Mouse (Mus musculus): ENCODE results near the gene Ces2f. TPM values are rescaled to one million over a fixed set of nuclear protein-coding genes. Genes with fewer than 3 reads are reported as not detected.

Ces2f gene
- polyA plus RNA-seq, 1 experiment from 2014 or later = not detected

DNA sequence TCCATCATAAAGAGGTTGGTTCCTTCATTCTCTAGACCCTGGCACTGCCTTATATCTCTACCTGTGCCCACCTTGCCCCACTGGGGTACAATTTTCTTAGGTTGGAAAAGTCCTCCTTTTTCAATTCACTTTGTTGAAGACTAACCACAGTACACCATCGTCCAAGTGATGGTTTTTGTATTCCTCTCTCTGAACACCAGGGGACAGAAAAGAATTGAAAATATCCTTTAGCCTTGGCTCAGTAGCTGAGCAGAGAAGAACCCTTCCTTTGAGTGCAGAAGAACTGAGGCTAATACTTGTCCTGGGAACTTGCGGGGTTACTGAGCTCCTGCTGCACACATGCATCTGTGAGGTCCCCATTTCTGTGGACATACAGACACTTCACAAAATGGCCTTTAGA, 2.5 kb upstream of the Ces2f start:
- Histone ChIP-seq H3K36me3 (replicated peaks; ENCODE audit: insufficient read depth, low read length) (no peaks in the 10 kb centered on the region), H3K4me2 (ENCODE audit: low read depth, low read length) (no peak overlapping the region), H3K9me3 (ENCODE audit: low read length) (no peaks in the 10 kb centered on the region), H3K27me3 (ENCODE audit: insufficient read depth, low read length) (no peaks in the 10 kb centered on the region), H3K27ac (ENCODE audit: low read depth) (no peak overlapping the region), H3K4me1 (ENCODE audit: insufficient read depth) (no peaks in the 10 kb centered on the region), H3K9ac (replicated peaks) (no peak overlapping the region), H3K4me3 (ENCODE audit: low read depth, low read length) (no peak overlapping the region)
- TF ChIP-seq EP300 (IDR thresholded peaks at IDR 0.05; ENCODE audit: low read depth) (no peak), CTCF (IDR thresholded peaks at IDR 0.05; ENCODE audit: low read depth) (peak; percentile 55)
- no peak for ATAC-seq
- 78% methylated on average over 2 of the region's 2 CpGs for WGBS (ENCODE audit: insufficient replicate concordance)
- no peak for DNase-seq

DNA sequence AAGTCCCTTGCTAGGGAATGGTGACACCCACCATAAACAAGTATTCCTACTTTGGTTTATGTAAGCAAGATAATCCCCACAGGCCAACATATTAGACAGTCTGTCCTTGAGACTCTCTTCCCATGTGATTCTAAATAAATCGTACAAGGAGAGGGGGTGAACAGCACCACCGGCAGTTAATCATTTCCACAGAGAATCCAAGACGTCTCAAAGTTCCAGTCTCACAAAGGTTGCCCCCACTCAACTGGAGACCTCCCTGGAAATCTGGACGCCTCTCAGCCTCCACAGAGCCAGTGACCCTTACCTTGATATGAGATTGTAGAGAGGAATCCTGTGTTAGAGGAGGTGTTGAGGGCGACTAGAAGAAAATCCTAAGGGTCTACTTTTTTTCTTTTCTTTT, 1.9 kb downstream of the Ces2f start:
- TF ChIP-seq EP300 (IDR thresholded peaks at IDR 0.05; ENCODE audit: low read depth) (no peak), CTCF (IDR thresholded peaks at IDR 0.05; ENCODE audit: low read depth) (no peak)
- Histone ChIP-seq H3K4me1 (ENCODE audit: insufficient read depth) (no peaks in the 10 kb centered on the region), H3K36me3 (replicated peaks; ENCODE audit: insufficient read depth, low read length) (no peaks in the 10 kb centered on the region), H3K27ac (ENCODE audit: low read depth) (no peak overlapping the region), H3K27me3 (ENCODE audit: insufficient read depth, low read length) (no peaks in the 10 kb centered on the region), H3K4me2 (ENCODE audit: low read depth, low read length) (no peak overlapping the region), H3K9me3 (ENCODE audit: low read length) (no peaks in the 10 kb centered on the region), H3K4me3 (ENCODE audit: low read depth, low read length) (no peak overlapping the region), H3K9ac (replicated peaks) (no peak overlapping the region)
- ATAC-seq = no peak
- 72% methylated on average over 5 of the region's 5 CpGs for WGBS (ENCODE audit: insufficient replicate concordance)
- no peak for DNase-seq

DNA sequence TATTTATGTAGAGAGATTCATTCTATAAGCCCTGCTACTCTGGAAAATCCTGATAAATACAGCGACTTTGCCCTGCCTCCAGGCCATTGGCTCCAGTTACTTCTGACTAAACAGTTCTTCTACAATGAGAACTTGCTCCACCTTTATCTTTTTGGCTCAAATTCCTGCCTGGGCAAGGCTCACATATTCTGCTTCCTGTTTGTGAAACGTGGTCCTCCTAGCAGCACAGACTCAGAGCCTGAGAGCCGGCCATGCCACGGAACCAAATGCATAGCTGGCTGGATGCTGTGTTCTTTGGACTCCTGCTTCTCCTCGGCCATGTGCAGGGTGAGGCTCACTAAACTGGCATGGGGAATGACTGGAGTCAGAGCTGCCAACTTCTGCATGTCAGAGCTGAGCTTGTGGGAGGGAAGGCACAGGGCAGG, 14.4 kb downstream of the Ces2f start, which contains the start of gene Ces2g:
Ces2g (plus strand) TSS at position 182 of the 425 bp plus-strand sequence.
- H3K9ac ChIP-seq (replicated peaks) = peak within 1 kb of the TSS; percentile 63
- 35% methylated on average over 5 of the region's 5 CpGs for WGBS (ENCODE audit: insufficient replicate concordance)
- peaks cover 14% of the 10 kb centered on the region for H3K4me1 ChIP-seq (ENCODE audit: insufficient read depth)
- DNase-seq (peak; percentile 22), ATAC-seq (peak; percentile 51)
- H3K9me3 ChIP-seq (ENCODE audit: low read length) = no peaks in the 10 kb centered on the region
- no peaks in the 10 kb centered on the region for H3K27me3 ChIP-seq (ENCODE audit: insufficient read depth, low read length)
- H3K36me3 ChIP-seq (replicated peaks; ENCODE audit: insufficient read depth, low read length) = peaks cover 10% of the 10 kb centered on the region
- TF ChIP-seq CTCF (IDR thresholded peaks at IDR 0.05; ENCODE audit: low read depth) = no peak
- peak; percentile 45; the same call in 1 of the 2 replicates for TF ChIP-seq EP300 (IDR thresholded peaks at IDR 0.05; ENCODE audit: low read depth)
- H3K4me3 ChIP-seq (ENCODE audit: low read depth, low read length) = peak within 1 kb of the TSS; percentile 50
- peak within 1 kb of the TSS; percentile 64 for H3K4me2 ChIP-seq (ENCODE audit: low read depth, low read length)
- peak within 1 kb of the TSS; percentile 89 for H3K27ac ChIP-seq (ENCODE audit: low read depth)

DNA sequence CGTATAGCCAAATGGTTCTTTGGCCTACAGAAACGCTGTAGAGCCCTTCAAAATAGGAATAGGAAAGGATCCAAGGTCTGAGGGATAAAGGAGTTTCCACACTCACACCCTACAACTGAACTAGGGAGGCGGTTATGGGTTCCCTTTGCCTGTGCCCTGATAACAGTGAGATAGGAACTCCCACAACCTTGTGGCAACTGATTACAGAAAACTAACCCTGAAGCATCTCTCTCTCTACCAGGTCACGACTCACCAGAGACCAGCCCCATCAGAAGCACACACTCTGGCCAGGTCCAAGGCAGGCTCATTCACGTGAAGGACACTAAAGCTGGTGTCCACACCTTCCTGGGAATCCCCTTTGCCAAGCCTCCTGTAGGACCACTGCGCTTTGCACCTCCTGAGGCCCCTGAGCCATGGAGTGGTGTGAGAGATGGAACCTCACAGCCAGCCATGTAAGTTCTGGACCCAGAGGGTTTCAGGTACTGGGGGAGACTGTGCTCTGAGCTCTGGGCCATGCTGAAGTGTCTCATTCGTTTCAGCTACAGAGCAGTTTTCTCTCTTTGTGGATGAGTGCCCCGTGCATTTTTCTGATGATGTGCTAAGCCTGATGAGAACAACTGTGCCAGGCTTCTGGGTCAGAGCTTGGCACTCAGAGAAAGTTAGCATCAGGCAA, 15.2 kb downstream of the Ces2f start:
- DNase-seq = peak; percentile 36
- H3K9ac ChIP-seq (replicated peaks) = peak overlapping the region; percentile 63
- H3K9me3 ChIP-seq (ENCODE audit: low read length) = no peaks in the 10 kb centered on the region

DNA sequence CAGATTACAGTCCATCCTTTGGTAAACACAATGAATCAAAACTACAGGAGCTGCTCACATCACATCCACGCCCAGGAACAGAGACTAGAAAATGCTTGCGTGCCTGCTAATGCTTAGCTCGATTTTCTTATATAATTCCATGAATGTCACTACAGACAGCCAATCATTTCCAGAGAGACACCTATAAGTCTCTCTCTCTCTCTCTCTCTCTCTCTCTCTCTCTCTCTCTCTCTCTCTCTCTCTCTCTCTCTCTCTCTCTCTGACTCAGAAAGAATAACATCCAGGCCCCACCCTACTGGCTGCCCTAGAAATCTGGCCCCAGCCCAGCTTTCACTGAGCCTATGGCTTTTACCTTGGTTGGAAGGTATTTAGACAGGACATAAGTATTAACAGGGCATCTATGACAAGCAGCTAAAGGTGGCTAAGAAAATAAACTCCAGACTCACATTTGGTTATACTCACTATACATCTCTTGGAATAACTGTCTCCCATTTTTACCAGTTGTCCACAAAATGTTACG, 16.3 kb downstream of the Ces2f start:
- Histone ChIP-seq H3K27ac (ENCODE audit: low read depth) (0 out of 2 replicates have a peak overlapping the region, but pooled peaks have one; percentile 4), H3K27me3 (ENCODE audit: insufficient read depth, low read length) (no peaks in the 10 kb centered on the region), H3K36me3 (replicated peaks; ENCODE audit: insufficient read depth, low read length) (peaks cover 23% of the 10 kb centered on the region), H3K4me2 (ENCODE audit: low read depth, low read length) (peak overlapping the region; percentile 64), H3K9me3 (ENCODE audit: low read length) (no peaks in the 10 kb centered on the region), H3K4me1 (ENCODE audit: insufficient read depth) (peaks cover 14% of the 10 kb centered on the region), H3K9ac (replicated peaks) (peak overlapping the region; percentile 63), H3K4me3 (ENCODE audit: low read depth, low read length) (peak overlapping the region; percentile 50)
- 71% methylated on average over 4 of the region's 4 CpGs for WGBS (ENCODE audit: insufficient replicate concordance)
- TF ChIP-seq EP300 (IDR thresholded peaks at IDR 0.05; ENCODE audit: low read depth) = no peak
- TF ChIP-seq CTCF (IDR thresholded peaks at IDR 0.05; ENCODE audit: low read depth) = no peak
- DNase-seq (no peak), ATAC-seq (no peak)

More for the DNA sequence above, 15.2 kb downstream of the Ces2f start:
- peak; percentile 96 for ATAC-seq
- H3K27me3 ChIP-seq (ENCODE audit: insufficient read depth, low read length) = no peaks in the 10 kb centered on the region
- H3K27ac ChIP-seq (ENCODE audit: low read depth) = peak overlapping the region; percentile 89
- H3K4me1 ChIP-seq (ENCODE audit: insufficient read depth) = peaks cover 14% of the 10 kb centered on the region
- H3K4me2 ChIP-seq (ENCODE audit: low read depth, low read length) = peak overlapping the region; percentile 64
- WGBS (ENCODE audit: insufficient replicate concordance) = 50% methylated on average over 8 of the region's 8 CpGs
- peaks cover 16% of the 10 kb centered on the region for H3K36me3 ChIP-seq (replicated peaks; ENCODE audit: insufficient read depth, low read length)
- peak overlapping the region; percentile 50 for H3K4me3 ChIP-seq (ENCODE audit: low read depth, low read length)
- peak; percentile 98 for TF ChIP-seq EP300 (IDR thresholded peaks at IDR 0.05; ENCODE audit: low read depth)
- TF ChIP-seq CTCF (IDR thresholded peaks at IDR 0.05; ENCODE audit: low read depth) = no peak

DNA sequence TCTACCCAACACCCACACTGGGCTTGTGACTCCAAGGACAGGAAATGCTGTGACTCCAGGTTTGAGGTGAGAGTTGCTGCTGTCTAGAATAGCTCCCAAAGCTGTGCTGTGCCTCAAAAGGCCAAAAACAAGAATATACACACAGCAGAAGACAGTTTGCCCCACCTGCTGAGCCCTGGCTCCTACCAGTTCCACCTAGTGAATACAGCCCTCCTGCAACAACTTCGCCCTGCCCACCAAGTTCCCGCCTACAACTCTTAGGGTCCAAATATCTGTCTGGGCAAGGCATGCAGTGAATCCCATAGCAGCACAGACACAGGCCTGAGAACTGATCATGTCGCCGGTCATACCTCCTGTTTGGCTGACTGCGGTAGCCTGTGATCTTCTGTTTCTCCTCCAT, 37.0 kb downstream of the Ces2f start:
- H3K9me3 ChIP-seq (ENCODE audit: low read length) = 0 out of 2 replicates have a peak, but pooled peaks cover 2% of the 10 kb centered on the region
- H3K27ac ChIP-seq (ENCODE audit: low read depth) = no peak overlapping the region
- no peaks in the 10 kb centered on the region for H3K4me1 ChIP-seq (ENCODE audit: insufficient read depth)
- no peak for TF ChIP-seq CTCF (IDR thresholded peaks at IDR 0.05; ENCODE audit: low read depth)
- no peak for TF ChIP-seq EP300 (IDR thresholded peaks at IDR 0.05; ENCODE audit: low read depth)
- no peak overlapping the region for H3K4me3 ChIP-seq (ENCODE audit: low read depth, low read length)
- H3K9ac ChIP-seq (replicated peaks) = no peak overlapping the region
- no peak for ATAC-seq
- no peak overlapping the region for H3K4me2 ChIP-seq (ENCODE audit: low read depth, low read length)
- H3K36me3 ChIP-seq (replicated peaks; ENCODE audit: insufficient read depth, low read length) = no peaks in the 10 kb centered on the region
- DNase-seq = no peak
- H3K27me3 ChIP-seq (ENCODE audit: insufficient read depth, low read length) = no peaks in the 10 kb centered on the region
- 78% methylated on average over 5 of the region's 5 CpGs for WGBS (ENCODE audit: insufficient replicate concordance)

All from liver, postnatal 0 days (tissue).